Mouse (Mus musculus) c-Kit-positive CD71-positive TER-119-negative erythroid progenitor cells, embryonic 14.5 days (primary cell): ENCODE measurements around the gene Kdm5b.

Source experiments
- DNase-seq: peaks from one replicate; pipeline ENCODE4 v3.0.0-alpha.2; 2013; ENCODE audit warnings: low read depth

Gene Kdm5b

GRCm38 (mm10) chr1:134551869-134552268, 8.1 kb upstream of the Kdm5b start:
- no peak for DNase-seq

GRCm38 (mm10) chr1:134552396-134552795, 7.6 kb upstream of the Kdm5b start:
- no peak for DNase-seq

GRCm38 (mm10) chr1:134555240-134555870, 4.6 kb upstream of the Kdm5b start:
- no peak for DNase-seq

- DNase-seq = no peak
Observed at GRCm38 (mm10) chr1:134555871-134556670, 3.9 kb upstream of the Kdm5b start.

- DNase-seq = peak; percentile 85
Observed at GRCm38 (mm10) chr1:134556671-134557218, 3.2 kb upstream of the Kdm5b start.

- no peak for DNase-seq
Observed at GRCm38 (mm10) chr1:134558511-134558910, 1.5 kb upstream of the Kdm5b start.

- DNase-seq = no peak
Observed at GRCm38 (mm10) chr1:134559226-134559625, 745 bp upstream of the Kdm5b start.

- DNase-seq = no peak
Observed at GRCm38 (mm10) chr1:134560396-134560795, 425 bp downstream of the Kdm5b start.

GRCm38 (mm10) chr1:134560801-134561769, 1.1 kb downstream of the Kdm5b start:
- DNase-seq = no peak

GRCm38 (mm10) chr1:134561770-134562143, 1.8 kb downstream of the Kdm5b start:
- no peak for DNase-seq

GRCm38 (mm10) chr1:134562457-134562856, 2.5 kb downstream of the Kdm5b start:
- no peak for DNase-seq

GRCm38 (mm10) chr1:134563726-134564125, 3.8 kb downstream of the Kdm5b start:
- DNase-seq = no peak

- DNase-seq = no peak
Observed at GRCm38 (mm10) chr1:134567511-134567910, 7.5 kb downstream of the Kdm5b start.

GRCm38 (mm10) chr1:134570171-134570570, 10.2 kb downstream of the Kdm5b start:
- DNase-seq = no peak

- DNase-seq = no peak
Observed at GRCm38 (mm10) chr1:134570631-134571030, 10.7 kb downstream of the Kdm5b start.

- DNase-seq = no peak
Observed at GRCm38 (mm10) chr1:134573300-134573931, 13.4 kb downstream of the Kdm5b start.

- DNase-seq = no peak
Observed at GRCm38 (mm10) chr1:134573932-134574315, 14.0 kb downstream of the Kdm5b start.

- DNase-seq = no peak
Observed at GRCm38 (mm10) chr1:134577384-134578120, 17.6 kb downstream of the Kdm5b start.

GRCm38 (mm10) chr1:134580796-134581195, 20.8 kb downstream of the Kdm5b start:
- DNase-seq = no peak

- no peak for DNase-seq
Observed at GRCm38 (mm10) chr1:134583560-134583959, 23.6 kb downstream of the Kdm5b start.

- DNase-seq = no peak
Observed at GRCm38 (mm10) chr1:134589676-134590075, 29.7 kb downstream of the Kdm5b start.
